Mouse (Mus musculus): Measurements from ENCODE around the gene Rhof. TPM values are rescaled to one million over a fixed set of nuclear protein-coding genes. Genes with fewer than 3 reads are reported as not detected.

Rhof gene
- polyA plus RNA-seq, 1 experiment from 2014 or later: 1.9 TPM

DNA sequence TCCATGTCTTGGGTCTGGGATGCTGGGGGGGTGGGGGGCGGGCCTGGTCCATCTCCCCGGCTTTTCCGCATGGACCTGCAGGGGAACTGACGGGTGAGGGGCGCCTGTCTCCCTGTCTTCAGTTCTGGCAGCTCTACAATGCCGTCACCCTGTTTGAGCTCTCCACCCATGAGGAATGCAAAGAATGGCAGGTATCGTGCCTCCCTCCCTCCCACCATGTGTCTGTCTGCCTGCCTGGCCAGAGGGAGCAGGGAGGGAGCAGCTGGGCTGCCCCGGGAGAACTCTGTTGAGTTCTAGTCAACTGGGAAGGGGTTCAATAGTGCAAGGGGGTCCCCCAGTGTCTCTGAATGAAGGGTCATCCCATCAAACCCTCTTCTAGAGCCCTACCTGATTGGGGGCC is 16.4 kb downstream of the Rhof start:
- no peaks in the 10 kb centered on the region for H3K27me3 ChIP-seq (ENCODE audit: control insufficient read depth, insufficient read depth, low read length)
- no peak overlapping the region for H3K9ac ChIP-seq (ENCODE audit: low read length)
- H3K27ac ChIP-seq (ENCODE audit: low read depth, low read length): no peak overlapping the region
- ATAC-seq (replicated peaks; ENCODE audit: low FRiP score) (no peak), DNase-seq (ENCODE audit: low spot score) (no peak)
- no peaks in the 10 kb centered on the region for H3K36me3 ChIP-seq (ENCODE audit: control insufficient read depth, insufficient read depth, low read length)
- no peaks in the 10 kb centered on the region for H3K4me1 ChIP-seq (replicated peaks; ENCODE audit: control insufficient read depth, insufficient read depth, low read length)
- WGBS: 80% methylated on average over 8 of the region's 8 CpGs
- no peaks in the 10 kb centered on the region for H3K9me3 ChIP-seq (ENCODE audit: control insufficient read depth, low read length)
- no peak overlapping the region for H3K4me2 ChIP-seq (ENCODE audit: low read depth, low read length, severe bottlenecking)
- no peak overlapping the region for H3K4me3 ChIP-seq (ENCODE audit: low read depth, low read length)

- peak; percentile 66 for DNase-seq (ENCODE audit: low spot score)
- Histone ChIP-seq H3K9me3 (ENCODE audit: control insufficient read depth, low read length) (no peaks in the 10 kb centered on the region), H3K27ac (ENCODE audit: low read depth, low read length) (no peak overlapping the region), H3K4me1 (replicated peaks; ENCODE audit: control insufficient read depth, insufficient read depth, low read length) (peaks cover 4% of the 10 kb centered on the region; the same call in 1 of the 2 replicates), H3K27me3 (ENCODE audit: control insufficient read depth, insufficient read depth, low read length) (no peaks in the 10 kb centered on the region), H3K36me3 (ENCODE audit: control insufficient read depth, insufficient read depth, low read length) (no peaks in the 10 kb centered on the region), H3K9ac (ENCODE audit: low read length) (no peak overlapping the region), H3K4me2 (ENCODE audit: low read depth, low read length, severe bottlenecking) (no peak overlapping the region), H3K4me3 (ENCODE audit: low read depth, low read length) (no peak overlapping the region)
- whole genome bisulfite sequencing: 45% methylated on average over 7 of the region's 7 CpGs
- ATAC-seq (replicated peaks; ENCODE audit: low FRiP score): no peak
Observed at GRCm38 (mm10) chr5:123114924-123115323, 17.6 kb downstream of the Rhof start.

DNA sequence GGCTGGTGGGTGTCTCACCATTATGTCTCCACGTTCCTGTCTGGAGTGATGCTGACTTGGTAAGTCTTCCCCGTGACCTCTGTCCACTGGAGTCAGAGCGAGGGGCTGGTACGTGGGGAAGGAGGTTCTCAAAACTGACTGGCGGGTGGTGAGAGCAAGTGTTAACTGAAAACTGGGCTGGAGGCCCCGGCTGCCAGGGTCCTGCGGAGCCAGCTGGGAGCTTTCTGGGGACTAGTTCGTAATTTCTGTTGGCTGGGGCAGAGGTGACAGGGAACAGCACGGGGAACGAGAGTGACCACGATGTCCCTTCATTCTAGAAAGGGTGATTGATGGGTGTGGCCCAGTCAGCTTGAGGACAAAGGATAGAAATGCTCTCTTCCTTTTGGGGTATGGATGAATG is 18.4 kb downstream of the Rhof start:
- no peak for ATAC-seq (replicated peaks; ENCODE audit: low FRiP score)
- DNase-seq (ENCODE audit: low spot score): no peak
- Histone ChIP-seq H3K4me2 (ENCODE audit: low read depth, low read length, severe bottlenecking) (no peak overlapping the region), H3K36me3 (ENCODE audit: control insufficient read depth, insufficient read depth, low read length) (no peaks in the 10 kb centered on the region), H3K27ac (ENCODE audit: low read depth, low read length) (no peak overlapping the region), H3K4me1 (replicated peaks; ENCODE audit: control insufficient read depth, insufficient read depth, low read length) (peaks cover 7% of the 10 kb centered on the region), H3K4me3 (ENCODE audit: low read depth, low read length) (no peak overlapping the region), H3K27me3 (ENCODE audit: control insufficient read depth, insufficient read depth, low read length) (no peaks in the 10 kb centered on the region), H3K9me3 (ENCODE audit: control insufficient read depth, low read length) (no peaks in the 10 kb centered on the region), H3K9ac (ENCODE audit: low read length) (0 out of 2 replicates have a peak overlapping the region, but pooled peaks have one; percentile 5)
- WGBS: 73% methylated on average over 11 of the region's 11 CpGs

- H3K9ac ChIP-seq (ENCODE audit: low read length): no peak overlapping the region
- no peak for DNase-seq (ENCODE audit: low spot score)
- 0 out of 2 replicates have a peak overlapping the region, but pooled peaks have one; percentile 25 for H3K27ac ChIP-seq (ENCODE audit: low read depth, low read length)
Observed at GRCm38 (mm10) chr5:123110296-123110721, 22.2 kb downstream of the Rhof start.

GRCm38 (mm10) chr5:123109452-123110203 is 22.9 kb downstream of the Rhof start:
- H3K4me2 ChIP-seq (ENCODE audit: low read depth, low read length, severe bottlenecking): 0 out of 2 replicates have a peak overlapping the region, but pooled peaks have one; percentile 11
- WGBS: 31% methylated on average over 13 of the region's 13 CpGs
- DNase-seq (ENCODE audit: low spot score) (no peak), ATAC-seq (replicated peaks; ENCODE audit: low FRiP score) (0 out of 2 replicates have a peak, but pooled peaks have one; percentile 56)
- H3K9me3 ChIP-seq (ENCODE audit: control insufficient read depth, low read length): no peaks in the 10 kb centered on the region
- H3K36me3 ChIP-seq (ENCODE audit: control insufficient read depth, insufficient read depth, low read length): no peaks in the 10 kb centered on the region
- H3K4me1 ChIP-seq (replicated peaks; ENCODE audit: control insufficient read depth, insufficient read depth, low read length): peaks cover 7% of the 10 kb centered on the region
- H3K27me3 ChIP-seq (ENCODE audit: control insufficient read depth, insufficient read depth, low read length): no peaks in the 10 kb centered on the region
- H3K27ac ChIP-seq (ENCODE audit: low read depth, low read length): 0 out of 2 replicates have a peak overlapping the region, but pooled peaks have one; percentile 25
- no peak overlapping the region for H3K9ac ChIP-seq (ENCODE audit: low read length)
- no peak overlapping the region for H3K4me3 ChIP-seq (ENCODE audit: low read depth, low read length)

More at GRCm38 (mm10) chr5:123110296-123110721, 22.2 kb downstream of the Rhof start:
- Histone ChIP-seq H3K27me3 (ENCODE audit: control insufficient read depth, insufficient read depth, low read length) (no peaks in the 10 kb centered on the region), H3K4me2 (ENCODE audit: low read depth, low read length, severe bottlenecking) (no peak overlapping the region), H3K36me3 (ENCODE audit: control insufficient read depth, insufficient read depth, low read length) (no peaks in the 10 kb centered on the region), H3K4me3 (ENCODE audit: low read depth, low read length) (no peak overlapping the region), H3K4me1 (replicated peaks; ENCODE audit: control insufficient read depth, insufficient read depth, low read length) (peaks cover 7% of the 10 kb centered on the region), H3K9me3 (ENCODE audit: control insufficient read depth, low read length) (no peaks in the 10 kb centered on the region)
- ATAC-seq (replicated peaks; ENCODE audit: low FRiP score): no peak
- WGBS: 61% methylated on average over 13 of the region's 13 CpGs

- H3K4me2 ChIP-seq (ENCODE audit: low read depth, low read length, severe bottlenecking): no peak overlapping the region
- peaks cover 3% of the 10 kb centered on the region; the same call in 1 of the 2 replicates for H3K4me1 ChIP-seq (replicated peaks; ENCODE audit: control insufficient read depth, insufficient read depth, low read length)
- no peak overlapping the region for H3K4me3 ChIP-seq (ENCODE audit: low read depth, low read length)
- no peak overlapping the region for H3K9ac ChIP-seq (ENCODE audit: low read length)
- H3K36me3 ChIP-seq (ENCODE audit: control insufficient read depth, insufficient read depth, low read length): no peaks in the 10 kb centered on the region
- H3K9me3 ChIP-seq (ENCODE audit: control insufficient read depth, low read length): no peaks in the 10 kb centered on the region
- ATAC-seq (replicated peaks; ENCODE audit: low FRiP score) (no peak), DNase-seq (ENCODE audit: low spot score) (no peak)
- WGBS: 85% methylated on average over 6 of the region's 6 CpGs
- H3K27me3 ChIP-seq (ENCODE audit: control insufficient read depth, insufficient read depth, low read length): no peaks in the 10 kb centered on the region
- H3K27ac ChIP-seq (ENCODE audit: low read depth, low read length): no peak overlapping the region
Observed at GRCm38 (mm10) chr5:123104769-123105168, 27.7 kb downstream of the Rhof start.

GRCm38 (mm10) chr5:123103556-123103955 is 28.9 kb downstream of the Rhof start:
- Histone ChIP-seq H3K27ac (ENCODE audit: low read depth, low read length) (no peak overlapping the region), H3K36me3 (ENCODE audit: control insufficient read depth, insufficient read depth, low read length) (no peaks in the 10 kb centered on the region), H3K4me2 (ENCODE audit: low read depth, low read length, severe bottlenecking) (no peak overlapping the region), H3K9ac (ENCODE audit: low read length) (no peak overlapping the region), H3K27me3 (ENCODE audit: control insufficient read depth, insufficient read depth, low read length) (no peaks in the 10 kb centered on the region), H3K4me3 (ENCODE audit: low read depth, low read length) (no peak overlapping the region), H3K9me3 (ENCODE audit: control insufficient read depth, low read length) (no peaks in the 10 kb centered on the region), H3K4me1 (replicated peaks; ENCODE audit: control insufficient read depth, insufficient read depth, low read length) (no peaks in the 10 kb centered on the region)
- no peak for DNase-seq (ENCODE audit: low spot score)
- WGBS: 88% methylated on average over 8 of the region's 8 CpGs
- no peak for ATAC-seq (replicated peaks; ENCODE audit: low FRiP score)

DNA sequence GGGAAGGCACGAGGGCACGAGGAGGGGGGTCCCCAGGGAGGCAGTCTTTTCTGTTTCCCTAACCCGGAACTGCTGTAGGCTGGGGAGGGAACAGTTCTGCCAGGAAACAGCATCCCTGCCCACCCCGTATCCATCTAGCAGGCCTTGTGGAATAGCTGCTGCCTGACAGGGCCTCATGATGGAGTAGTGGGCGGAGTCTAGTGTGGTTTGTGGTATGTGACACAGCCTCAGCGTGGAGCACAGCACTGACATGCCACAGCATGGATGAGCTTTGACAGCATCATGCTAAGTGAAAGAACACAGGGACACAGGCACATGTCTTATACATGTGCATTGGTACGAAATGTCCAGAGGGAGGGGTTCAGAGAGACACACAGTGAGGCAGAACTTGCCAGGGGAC is 30.1 kb downstream of the Rhof start:
- Histone ChIP-seq H3K27ac (ENCODE audit: low read depth, low read length) (no peak overlapping the region), H3K4me1 (replicated peaks; ENCODE audit: control insufficient read depth, insufficient read depth, low read length) (no peaks in the 10 kb centered on the region)
- 84% methylated on average over 7 of the region's 7 CpGs for WGBS

DNA sequence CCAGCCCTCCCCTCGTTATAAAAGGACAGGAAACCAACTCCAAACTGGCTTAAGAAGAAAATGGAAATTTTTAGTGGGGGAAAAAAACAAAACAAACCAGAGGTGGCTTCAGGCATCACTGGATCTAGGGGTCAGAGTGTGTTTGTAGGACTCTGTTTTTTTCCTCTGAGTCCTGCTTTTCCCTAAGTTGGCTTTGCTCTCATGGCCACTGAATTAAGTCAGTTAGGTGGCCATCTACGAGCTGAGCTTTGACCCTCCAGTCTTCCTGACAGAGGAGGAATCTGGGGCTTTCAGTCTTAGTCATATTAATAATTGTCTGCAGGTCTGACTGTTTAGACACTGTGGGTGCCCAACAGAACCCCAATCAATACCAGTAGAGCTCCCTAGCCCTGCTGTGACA is 34.0 kb downstream of the Rhof start:
- H3K4me3 ChIP-seq (ENCODE audit: low read depth, low read length): no peak overlapping the region
- no peak for ATAC-seq (replicated peaks; ENCODE audit: low FRiP score)
- H3K9me3 ChIP-seq (ENCODE audit: control insufficient read depth, low read length): no peaks in the 10 kb centered on the region
- no peaks in the 10 kb centered on the region for H3K27me3 ChIP-seq (ENCODE audit: control insufficient read depth, insufficient read depth, low read length)
- no peak overlapping the region for H3K4me2 ChIP-seq (ENCODE audit: low read depth, low read length, severe bottlenecking)
- no peak for DNase-seq (ENCODE audit: low spot score)
- H3K4me1 ChIP-seq (replicated peaks; ENCODE audit: control insufficient read depth, insufficient read depth, low read length): no peaks in the 10 kb centered on the region
- no peaks in the 10 kb centered on the region for H3K36me3 ChIP-seq (ENCODE audit: control insufficient read depth, insufficient read depth, low read length)
- 82% methylated on average over 2 of the region's 2 CpGs for WGBS
- no peak overlapping the region for H3K27ac ChIP-seq (ENCODE audit: low read depth, low read length)
- no peak overlapping the region for H3K9ac ChIP-seq (ENCODE audit: low read length)

More for the DNA sequence above, 30.1 kb downstream of the Rhof start:
- Histone ChIP-seq H3K27me3 (ENCODE audit: control insufficient read depth, insufficient read depth, low read length) (no peaks in the 10 kb centered on the region), H3K9me3 (ENCODE audit: control insufficient read depth, low read length) (no peaks in the 10 kb centered on the region), H3K36me3 (ENCODE audit: control insufficient read depth, insufficient read depth, low read length) (no peaks in the 10 kb centered on the region), H3K4me3 (ENCODE audit: low read depth, low read length) (no peak overlapping the region), H3K9ac (ENCODE audit: low read length) (no peak overlapping the region), H3K4me2 (ENCODE audit: low read depth, low read length, severe bottlenecking) (no peak overlapping the region)
- DNase-seq (ENCODE audit: low spot score): no peak
- no peak for ATAC-seq (replicated peaks; ENCODE audit: low FRiP score)

Data from forebrain, embryonic 11.5 days (tissue).